Mouse (Mus musculus) right cerebral cortex, adult 18-20 months (tissue): ENCODE results near the gene Hist1h3g.
A peak's percentile ranks its signal among the peaks of the same experiment; 100 is the strongest.

Source experiments
- DNase-seq: peaks from one replicate; pipeline ENCODE4 v3.0.0; 2022; ENCODE audit warnings: mixed read lengths

Gene Hist1h3g

DNA sequence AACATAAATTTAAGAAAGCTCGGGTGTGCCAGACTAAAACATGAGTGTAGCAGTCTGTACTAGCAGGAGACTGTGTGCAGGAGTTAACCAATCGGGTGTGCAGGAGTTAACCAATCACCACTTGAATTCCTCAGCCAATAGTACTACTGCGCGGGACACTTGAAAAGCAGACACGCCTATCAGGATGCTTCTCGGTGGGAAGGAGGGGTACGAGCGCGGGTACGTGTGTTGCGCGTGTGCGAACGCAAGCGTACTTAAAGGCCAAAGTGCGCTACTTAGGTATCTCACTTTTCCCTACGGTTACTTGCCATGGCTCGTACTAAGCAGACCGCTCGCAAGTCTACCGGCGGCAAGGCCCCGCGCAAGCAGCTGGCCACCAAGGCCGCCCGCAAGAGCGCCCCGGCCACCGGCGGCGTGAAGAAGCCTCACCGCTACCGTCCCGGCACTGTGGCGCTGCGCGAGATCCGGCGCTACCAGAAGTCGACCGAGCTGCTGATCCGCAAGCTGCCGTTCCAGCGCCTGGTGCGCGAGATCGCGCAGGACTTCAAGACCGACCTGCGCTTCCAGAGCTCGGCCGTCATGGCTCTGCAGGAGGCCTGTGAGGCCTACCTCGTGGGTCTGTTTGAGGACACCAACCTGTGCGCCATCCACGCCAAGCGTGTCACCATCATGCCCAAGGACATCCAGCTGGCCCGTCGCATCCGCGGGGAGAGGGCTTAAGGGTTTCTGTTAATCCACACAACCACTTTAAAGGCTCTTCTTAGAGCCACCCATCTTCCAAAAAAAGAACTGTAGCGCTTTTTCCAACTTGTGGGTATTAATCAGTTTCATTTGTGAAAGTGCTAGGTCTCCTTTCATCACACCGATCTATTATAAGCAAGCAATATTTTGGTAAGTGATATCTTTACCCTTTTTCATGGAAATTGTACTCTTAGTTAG lies at the start of gene Hist1h3g:
Gene Hist1h3g, plus strand, starts transcription at position 286 of the 939 bp plus-strand sequence.
- DNase-seq, result peak; percentile 93

DNA sequence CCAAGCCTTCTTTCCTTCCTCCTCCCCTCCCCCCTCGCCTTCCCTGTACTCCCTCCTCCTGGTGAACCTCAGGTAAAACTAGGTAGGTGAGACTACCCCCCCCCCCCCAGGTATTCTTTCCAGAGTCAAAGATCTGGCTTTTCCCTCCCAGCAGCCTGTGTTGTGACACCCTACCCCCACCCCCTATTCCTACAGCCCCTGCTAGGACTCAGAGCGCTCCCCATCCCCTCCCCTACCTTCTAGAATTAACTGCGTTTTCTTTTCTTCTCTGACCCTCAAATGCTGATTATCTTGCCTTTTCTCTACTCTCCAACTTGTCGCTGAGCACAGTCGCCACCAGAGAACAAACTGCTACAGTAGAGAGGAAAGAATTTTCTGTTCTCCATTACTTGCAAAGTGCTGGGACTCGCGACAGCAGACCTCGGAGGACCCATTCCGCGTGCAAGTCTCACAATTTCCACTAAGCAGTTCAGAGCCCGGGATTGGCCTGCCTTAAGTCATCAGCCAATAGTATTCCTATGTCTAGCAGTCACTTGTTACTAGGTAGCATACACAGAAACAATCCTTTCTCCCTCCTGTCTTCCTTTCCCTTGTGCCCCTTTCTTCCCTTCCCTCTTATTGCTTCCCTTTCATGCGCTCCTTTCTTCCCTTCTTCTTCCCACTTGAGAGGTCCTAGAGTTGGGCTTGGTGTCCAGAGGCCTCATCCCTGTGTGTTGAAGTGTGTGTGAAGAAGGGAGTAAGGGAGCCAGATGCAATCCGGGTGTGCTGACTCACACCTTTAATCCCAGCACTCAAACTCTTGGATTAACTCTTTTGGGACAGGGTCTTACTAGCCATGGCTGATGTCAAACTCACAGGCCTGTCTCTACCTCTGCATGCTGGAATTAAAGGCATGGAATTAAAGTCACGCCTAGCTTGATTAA lies 46.6 kb upstream of the Hist1h3g start, which contains the start of gene Btn2a2:
Gene Btn2a2, minus strand, starts transcription at position 458 of the 923 bp plus-strand sequence.
- DNase-seq, result peak; percentile 76

GRCm38 (mm10) chr13:23490863-23491262 lies 44.4 kb upstream of the Hist1h3g start:
- DNase-seq, result no peak

- no peak for DNase-seq
Measured at GRCm38 (mm10) chr13:23491263-23491662, 44.0 kb upstream of the Hist1h3g start.

GRCm38 (mm10) chr13:23491990-23492389 lies 43.2 kb upstream of the Hist1h3g start:
- no peak for DNase-seq

DNA sequence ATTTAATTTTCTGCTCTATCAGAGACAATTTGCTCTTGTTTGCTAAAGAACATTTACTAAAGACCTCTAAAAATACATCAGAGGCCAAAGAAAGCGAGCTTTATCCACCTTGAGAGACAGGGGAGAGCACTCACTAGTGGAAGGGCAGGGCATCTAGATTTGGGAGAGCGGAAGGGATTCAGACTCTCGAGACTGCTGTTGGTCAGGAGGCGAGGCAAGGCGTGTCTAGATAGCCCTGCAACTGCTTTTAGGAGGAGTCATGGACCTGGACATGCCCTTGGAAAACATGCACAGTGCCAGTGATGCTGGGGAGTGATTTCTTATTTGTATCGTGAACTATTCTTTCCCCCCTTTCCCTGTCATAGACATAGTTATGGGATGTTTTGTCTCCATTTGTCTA lies 39.7 kb upstream of the Hist1h3g start:
- DNase-seq, result no peak

DNA sequence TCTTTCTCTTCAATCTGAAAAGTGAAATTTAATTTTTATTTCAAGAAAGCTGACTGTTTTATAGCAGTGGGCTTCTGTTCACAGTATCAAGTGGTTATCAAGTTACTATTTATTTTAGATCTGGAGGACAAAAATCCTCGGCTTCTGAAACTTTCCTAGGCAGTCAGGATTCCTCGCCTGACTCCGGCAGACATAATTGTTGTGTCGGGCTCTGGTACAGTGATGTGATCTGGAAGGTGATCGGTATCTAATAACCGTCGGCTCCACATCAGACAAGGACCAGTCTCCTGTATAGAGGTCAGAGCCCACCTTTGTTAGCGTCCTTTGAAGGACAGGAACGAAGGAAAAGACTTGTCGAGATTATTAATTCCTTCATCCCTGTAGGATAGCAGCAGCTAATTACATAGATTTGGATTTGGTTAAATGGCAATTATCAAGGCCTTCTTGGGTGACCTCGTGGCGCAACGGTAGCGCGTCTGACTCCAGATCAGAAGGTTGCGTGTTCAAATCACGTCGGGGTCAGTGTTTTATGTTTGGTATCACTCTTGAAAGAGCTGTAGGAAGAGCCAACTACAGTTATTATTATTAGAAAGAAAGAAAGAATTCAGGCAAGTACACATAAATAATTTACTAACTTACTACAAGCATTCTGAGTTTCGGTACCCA lies 37.4 kb upstream of the Hist1h3g start:
- DNase-seq, result peak; percentile 32

DNA sequence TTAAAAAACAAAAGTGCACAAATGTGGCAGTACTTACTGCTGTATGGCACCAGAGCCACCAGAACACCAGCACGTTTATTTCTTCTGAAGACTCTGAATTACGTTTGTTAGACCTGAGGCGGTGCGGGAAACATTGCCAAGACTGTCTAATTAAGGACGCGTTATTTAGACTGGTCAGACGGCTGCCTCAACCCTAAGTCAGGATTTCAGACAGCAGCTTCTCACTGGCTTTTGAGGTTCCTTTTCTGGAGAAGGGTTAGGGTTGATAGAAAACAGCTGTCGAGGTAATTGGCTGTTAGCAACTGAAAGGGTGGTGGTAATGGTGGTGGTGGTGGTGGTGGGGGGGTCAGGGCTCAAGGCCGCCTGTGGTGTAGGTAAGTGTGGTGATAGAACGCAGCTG lies 36.6 kb upstream of the Hist1h3g start:
- DNase-seq, result no peak

- no peak for DNase-seq
Measured at GRCm38 (mm10) chr13:23499943-23500342, 35.3 kb upstream of the Hist1h3g start.

DNA sequence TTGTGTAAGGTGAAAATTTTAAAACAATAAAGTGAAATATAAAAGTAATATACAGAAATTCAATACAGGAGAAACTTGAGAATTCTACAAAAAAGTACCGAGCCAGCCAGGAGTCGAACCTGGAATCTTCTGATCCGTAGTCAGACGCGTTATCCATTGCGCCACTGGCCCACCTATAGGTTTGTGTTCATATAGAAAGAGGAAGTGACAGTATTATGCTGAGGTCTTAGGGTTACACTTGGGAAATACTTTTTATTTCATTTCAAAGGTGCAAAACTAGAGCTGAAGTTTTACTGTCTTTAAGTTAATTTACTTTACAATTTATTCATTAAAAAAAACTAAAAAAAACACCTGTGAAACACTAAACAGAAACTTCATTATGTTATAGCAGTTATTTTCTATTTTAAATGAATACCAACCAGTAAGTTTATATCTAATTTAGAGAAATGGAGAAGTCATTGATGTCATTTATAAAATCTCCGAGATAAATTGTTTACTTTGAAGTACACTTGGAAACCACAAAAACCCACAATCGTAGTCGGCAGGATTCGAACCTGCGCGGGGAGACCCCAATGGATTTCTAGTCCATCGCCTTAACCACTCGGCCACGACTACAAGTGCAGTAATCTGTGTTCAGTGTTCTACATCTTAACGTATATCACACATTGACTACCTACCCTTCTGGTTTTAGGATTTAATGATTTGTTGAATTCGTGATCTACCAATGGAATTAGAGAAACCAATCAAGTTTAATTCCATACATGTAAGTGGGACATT lies 34.6 kb upstream of the Hist1h3g start:
- DNase-seq, result peak; percentile 82

DNA sequence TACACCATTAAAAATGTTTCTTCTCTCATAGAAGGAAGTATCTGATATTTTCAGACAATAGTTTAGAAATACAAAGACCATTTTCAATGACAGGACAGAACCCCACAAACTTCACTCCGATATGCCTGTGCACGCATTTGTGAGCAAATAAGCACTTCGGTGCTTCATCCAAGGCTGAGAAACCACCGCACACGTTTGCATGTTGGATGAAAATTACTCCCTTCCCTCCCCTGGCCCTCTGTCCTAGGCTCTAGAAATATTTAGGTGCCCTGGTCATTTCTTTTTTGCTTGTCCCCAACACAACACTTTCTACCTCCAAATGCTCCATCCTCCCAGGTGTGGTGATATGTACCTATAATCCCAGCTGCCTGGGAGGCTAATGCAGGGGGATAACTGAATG lies 33.7 kb upstream of the Hist1h3g start:
- DNase-seq, result no peak

DNA sequence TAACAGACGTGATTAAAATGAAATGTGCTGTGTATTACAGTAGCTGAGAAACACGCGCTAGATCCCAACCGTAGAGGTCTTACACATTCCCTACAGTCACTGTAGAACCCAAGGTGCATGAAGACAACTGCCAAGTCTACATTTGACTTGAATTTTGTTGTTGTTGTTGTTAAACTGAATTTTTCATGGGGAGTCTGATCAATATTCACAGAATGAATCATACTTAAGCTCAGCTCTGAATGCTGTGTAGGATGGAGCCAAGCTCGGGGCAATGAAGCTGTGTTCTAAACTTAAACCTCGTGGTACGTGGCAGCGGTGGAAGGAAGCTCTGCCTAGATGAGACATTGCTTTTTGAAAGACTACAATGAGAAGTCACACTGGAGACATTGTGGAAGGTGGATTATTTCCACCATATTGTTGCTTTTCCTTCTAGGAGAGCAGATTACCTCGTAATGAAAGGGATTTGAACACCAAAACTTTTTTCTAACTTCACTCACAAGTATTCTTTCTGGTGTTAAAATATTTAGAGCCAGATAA lies 33.1 kb upstream of the Hist1h3g start:
- no peak for DNase-seq

- DNase-seq, result no peak
Measured at GRCm38 (mm10) chr13:23502916-23503315, 32.3 kb upstream of the Hist1h3g start.

GRCm38 (mm10) chr13:23503797-23504196 lies 31.4 kb upstream of the Hist1h3g start:
- peak; percentile 41 for DNase-seq

DNA sequence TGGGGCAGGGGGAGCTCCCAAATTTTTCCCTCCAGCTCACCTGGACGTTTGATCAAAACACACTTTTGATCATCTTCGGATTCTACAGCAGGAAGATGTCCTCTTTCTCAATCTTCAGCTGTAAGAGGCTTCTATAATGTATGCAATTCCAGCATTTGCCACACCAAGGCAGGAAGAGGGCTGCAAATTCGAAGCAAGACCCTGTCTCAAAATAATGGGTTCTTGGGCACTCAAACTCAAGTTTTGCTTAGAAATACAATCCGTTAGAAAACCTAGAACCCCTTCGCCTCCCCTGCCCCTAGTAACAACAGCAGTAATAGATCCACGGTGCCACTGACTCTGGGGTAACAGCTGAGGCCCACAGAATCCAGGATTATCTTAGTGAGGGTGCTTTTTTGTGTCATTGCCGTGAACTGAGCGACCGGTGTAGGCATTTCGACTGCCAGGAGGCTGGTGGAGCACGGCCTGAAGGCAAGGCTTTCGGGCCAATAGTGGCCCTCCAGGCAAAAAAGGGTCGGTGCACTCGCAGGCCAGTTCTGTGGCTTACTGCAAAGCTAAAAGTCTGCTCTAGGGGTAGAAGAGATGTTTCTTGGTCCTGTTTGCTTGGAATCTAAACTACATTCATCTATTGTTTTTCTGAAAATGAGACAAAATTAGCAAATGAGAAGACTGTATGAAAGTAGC lies 29.4 kb upstream of the Hist1h3g start:
- no peak for DNase-seq

- DNase-seq, result no peak
Measured at GRCm38 (mm10) chr13:23506351-23506750, 28.9 kb upstream of the Hist1h3g start.

DNA sequence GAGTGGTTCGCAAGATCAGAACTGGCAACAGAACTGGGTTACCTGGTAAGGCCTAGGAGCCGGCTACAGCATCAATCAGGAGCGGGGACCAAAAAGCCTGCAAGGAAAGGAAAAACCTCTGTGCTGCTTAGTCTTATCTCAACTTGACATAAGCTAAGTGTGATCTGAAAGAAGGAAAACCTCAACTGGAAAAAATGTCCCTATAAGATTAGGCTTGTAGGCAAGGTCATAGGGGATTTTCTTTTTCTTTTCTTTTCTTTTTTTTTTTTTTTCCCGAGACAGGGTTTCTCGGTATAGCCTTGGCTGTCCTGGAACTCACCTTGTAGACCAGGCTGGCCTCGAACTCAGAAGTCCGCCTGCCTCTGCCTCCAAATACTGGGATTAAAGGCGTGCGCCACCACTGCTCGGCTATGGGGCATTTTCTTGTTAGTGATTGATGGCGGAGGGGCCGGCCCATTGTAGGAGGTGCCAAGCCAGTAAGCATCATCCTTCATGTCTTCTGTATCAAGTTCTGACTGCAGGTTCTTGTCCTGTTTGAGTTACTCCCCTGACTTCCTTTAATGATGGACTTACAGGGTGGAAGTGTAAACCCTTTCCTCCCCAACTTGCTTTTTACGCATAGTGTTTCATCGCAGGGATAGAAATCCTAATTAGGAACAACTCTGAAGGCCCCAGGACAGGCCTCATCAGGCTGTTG lies 28.3 kb upstream of the Hist1h3g start:
- no peak for DNase-seq

DNA sequence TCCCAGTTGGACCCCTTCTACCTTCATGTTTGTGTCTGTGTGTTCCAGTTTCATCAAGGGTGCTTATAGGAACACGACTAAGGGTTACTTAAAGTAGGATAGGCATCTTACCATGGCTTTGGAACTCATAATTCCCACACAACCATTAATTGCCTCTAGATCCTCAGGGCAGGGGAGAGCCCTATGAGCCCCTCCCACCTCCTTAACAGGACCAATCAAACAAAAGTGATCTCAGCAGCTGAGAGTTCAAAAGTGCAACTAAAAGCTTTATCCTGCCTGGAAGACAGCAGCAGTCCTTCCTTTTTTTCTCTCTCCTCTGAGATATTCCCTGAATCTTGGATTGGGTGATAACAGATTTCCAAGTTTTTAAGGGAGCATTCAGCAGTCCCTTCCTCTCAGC lies 25.1 kb upstream of the Hist1h3g start:
- no peak for DNase-seq

DNA sequence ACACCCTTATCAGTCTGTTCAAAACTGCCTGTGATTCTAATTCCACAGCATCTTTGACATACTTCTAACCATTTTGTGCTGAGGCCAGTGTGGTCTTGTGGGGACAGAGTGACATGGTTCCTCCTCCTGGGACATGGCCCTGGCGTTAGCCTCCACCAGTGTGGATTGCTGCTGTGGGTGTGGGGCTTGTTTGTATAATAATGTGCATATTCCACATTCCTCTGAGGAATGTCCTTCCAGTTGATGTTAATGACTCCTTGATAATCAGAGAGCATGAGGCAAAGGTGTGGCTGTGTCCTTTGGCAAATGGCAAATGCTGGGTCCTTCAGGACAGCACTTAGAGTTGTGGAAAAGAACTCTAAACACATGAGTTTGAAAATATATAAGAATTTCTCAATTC lies 21.7 kb upstream of the Hist1h3g start:
- no peak for DNase-seq

GRCm38 (mm10) chr13:23515281-23515680 lies 19.9 kb upstream of the Hist1h3g start:
- DNase-seq, result no peak
